In genomic region chr10:117218351-117218750, GRCm38 (mm10) we compare ENCODE assay signal across 39 mouse cellular contexts. TPM values are rescaled to one million over a fixed set of nuclear protein-coding genes. Genes with fewer than 3 reads are reported as not detected.
"Had no signal": no experiment of that assay in that cellular context is flagged by ENCODE, and none has a peak within 500 bp of the region (broad histone marks: within the 10 kb centered on the region; RNA-seq: fewer than 3 reads in every experiment).

No protein-coding gene starts in this region.

- DNase-seq: gastrocnemius, postnatal 14 days; gastrocnemius, postnatal 36 days; heart, adult 11 months; heart, adult 2 months; heart, postnatal 14 days; heart, postnatal 36 days; kidney, adult 11 months; kidney, adult 2 months; kidney, adult 9 months; kidney, postnatal 14 days; kidney, postnatal 36 days; layer of hippocampus, adult 9-11 months; layer of hippocampus, postnatal 36 days; left cerebral cortex, postnatal 4 days had no signal

- ATAC-seq: hindbrain, postnatal 0 days; intestine, embryonic 16.5 days had no signal

- H3K27ac ChIP-seq: heart, adult 2 months; heart, embryonic 13.5 days; heart, embryonic 15.5 days; hindbrain, embryonic 13.5 days; hindbrain, embryonic 15.5 days; hindbrain, postnatal 0 days; kidney, embryonic 15.5 days; kidney, postnatal 0 days; limb, embryonic 13.5 days; limb, embryonic 15.5 days had no signal

- H3K9ac ChIP-seq: heart, embryonic 13.5 days; heart, embryonic 15.5 days; hindbrain, embryonic 13.5 days; hindbrain, embryonic 15.5 days; kidney, embryonic 15.5 days; limb, embryonic 13.5 days; limb, embryonic 15.5 days had no signal

- H3K27me3 ChIP-seq: heart, embryonic 13.5 days; heart, embryonic 15.5 days; hindbrain, embryonic 13.5 days; hindbrain, embryonic 15.5 days; kidney, embryonic 15.5 days; limb, embryonic 13.5 days; limb, embryonic 15.5 days had no signal

- H3K4me2 ChIP-seq: heart, embryonic 11.5 days; heart, embryonic 13.5 days; heart, embryonic 15.5 days; hindbrain, embryonic 13.5 days; hindbrain, embryonic 15.5 days; kidney, embryonic 15.5 days; limb, embryonic 13.5 days; limb, embryonic 15.5 days had no signal

- H3K4me3 ChIP-seq: heart, adult 2 months; heart, embryonic 13.5 days; heart, embryonic 15.5 days; hindbrain, embryonic 13.5 days; hindbrain, embryonic 15.5 days; kidney, embryonic 15.5 days; limb, embryonic 13.5 days; limb, embryonic 15.5 days had no signal

- H3K9me3 ChIP-seq: heart, embryonic 13.5 days; heart, embryonic 15.5 days; hindbrain, embryonic 13.5 days; hindbrain, embryonic 15.5 days; kidney, embryonic 15.5 days; limb, embryonic 13.5 days; limb, embryonic 15.5 days had no signal

RNA-seq across cellular contexts. Expression of gene 9530003J23Rik, which starts 20.2 kb away (rescaled TPM):
- total RNA-seq: gastrocnemius, adult 18-20 months; gastrocnemius, adult 8-10 months; gastrocnemius, postnatal 14 days; gastrocnemius, postnatal 36 days; heart, adult 2 months; heart, postnatal 14 days; heart, postnatal 36 days; hematopoietic stem cell, adult 5-6 weeks; hindbrain, postnatal 0 days; layer of hippocampus, adult 18-20 months; layer of hippocampus, adult 8-10 months; layer of hippocampus, postnatal 14 days; layer of hippocampus, postnatal 36 days; left cerebral cortex, adult 18-20 months; left cerebral cortex, adult 8-10 months; left cerebral cortex, postnatal 10 days; left cerebral cortex, postnatal 25 days; left cerebral cortex, postnatal 4 days had no signal
- polyA plus RNA-seq: heart, adult 2 months; heart, embryonic 11.5 days; heart, embryonic 13.5 days; heart, embryonic 15.5 days; heart, postnatal 0 days; hindbrain, embryonic 11.5 days; hindbrain, embryonic 15.5 days; hindbrain, postnatal 0 days; intestine, embryonic 14.5 days; intestine, embryonic 16.5 days; kidney, adult 2 months; kidney, embryonic 15.5 days; kidney, postnatal 0 days; large intestine, adult 2 months; limb, embryonic 13.5 days; limb, embryonic 15.5 days had no signal
